Mouse (Mus musculus) brain, embryonic 14.5 days (tissue): ENCODE measurements around the gene Slc38a3. TPM values are rescaled to one million over a fixed set of nuclear protein-coding genes. Genes with fewer than 3 reads are reported as not detected.
A peak's percentile ranks its signal among the peaks of the same experiment; 100 is the strongest.

Experiments
- DNase-seq: peaks from one replicate; pipeline ENCODE4 v3.0.0-alpha.2; 2011; ENCODE audit warnings: low read depth
- CTCF ChIP-seq: fragments of 200-500 bp; IDR thresholded peaks from 2 replicates; pipeline ENCODE4 v1.5.1; 2012; ENCODE audit warnings: inconsistent platforms, mild to moderate bottlenecking, moderate library complexity, borderline replicate concordance; ENCODE audit not compliant: insufficient read depth, insufficient read length; ENCODE audit errors: extremely low read depth
- POLR2A ChIP-seq: fragments of 200-500 bp; IDR thresholded peaks from 2 replicates; pipeline ENCODE4 v1.6.1; 2012; ENCODE audit warnings: mild to moderate bottlenecking, inconsistent platforms, borderline replicate concordance; ENCODE audit not compliant: poor library complexity, insufficient read depth, insufficient read length, severe bottlenecking; ENCODE audit errors: extremely low read depth
- polyA plus RNA-seq: library from polyadenylated mRNA; depleted of rRNA; stranded (reverse); fragments of >200 nt; gene quantifications from 2 replicates; pipeline ENCODE4 v1.2.3, GENCODE M21; 2012

The Slc38a3 gene
- polyA plus RNA-seq, 1 experiment = 79.7 TPM

- TF ChIP-seq POLR2A (no peak), CTCF (no peak)
- DNase-seq = no peak
These were observed 5.5 kb upstream of the Slc38a3 start for GRCm38 (mm10) chr9:107674609-107675429.

DNA sequence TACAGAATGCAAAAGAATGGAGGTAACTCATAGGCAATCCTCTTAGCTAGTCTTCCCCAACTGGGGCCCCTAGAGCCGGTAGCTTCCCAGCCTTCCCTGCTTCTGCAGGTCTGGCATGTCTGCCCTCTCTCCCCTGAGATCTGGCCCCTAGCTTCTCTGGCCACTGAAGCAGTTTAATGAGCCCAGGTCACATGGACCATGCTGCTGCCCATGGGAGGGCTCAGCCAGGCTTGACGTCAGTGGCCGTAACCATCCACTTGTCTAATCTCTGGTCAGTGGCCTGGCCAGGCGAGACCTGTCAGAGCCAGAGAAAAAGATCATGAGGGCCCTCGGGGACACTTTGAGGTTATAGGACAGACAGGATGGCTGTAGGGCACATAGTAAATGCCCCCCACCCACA is 929 bp upstream of the Slc38a3 start:
- DNase-seq = no peak
- no peak for TF ChIP-seq CTCF
- no peak for TF ChIP-seq POLR2A

DNA sequence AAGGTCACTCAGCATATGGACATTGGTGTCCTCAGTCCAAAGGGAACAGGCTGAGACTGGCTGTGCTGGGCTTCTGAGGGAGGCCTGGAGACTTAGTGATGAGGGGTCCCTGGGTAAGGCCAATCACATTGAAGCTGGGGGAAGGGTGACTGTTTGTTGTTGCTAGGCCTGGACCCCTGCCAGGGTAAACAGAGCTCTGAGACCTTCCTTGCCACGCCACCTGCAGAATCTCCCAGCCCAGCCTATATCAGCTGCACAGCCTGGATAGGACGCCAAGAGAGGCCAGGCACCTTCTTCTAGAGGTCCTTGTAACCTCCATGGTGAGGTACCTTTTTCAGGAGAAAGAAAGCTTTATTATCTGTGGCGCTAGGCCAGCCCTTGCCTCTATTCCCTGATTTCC is 414 bp downstream of the Slc38a3 start:
- DNase-seq = no peak
- TF ChIP-seq CTCF = no peak
- no peak for TF ChIP-seq POLR2A

GRCm38 (mm10) chr9:107668011-107668410 is 1.3 kb downstream of the Slc38a3 start:
- TF ChIP-seq CTCF = no peak
- no peak for TF ChIP-seq POLR2A
- DNase-seq = no peak

GRCm38 (mm10) chr9:107667219-107667618 is 2.1 kb downstream of the Slc38a3 start:
- peak; percentile 81 for DNase-seq
- TF ChIP-seq CTCF = no peak
- TF ChIP-seq POLR2A = peak; percentile 25; the same call in 1 of the 2 replicates

- TF ChIP-seq CTCF = no peak
- no peak for TF ChIP-seq POLR2A
- DNase-seq = no peak
These were observed 2.6 kb downstream of the Slc38a3 start for GRCm38 (mm10) chr9:107666751-107667205.

DNA sequence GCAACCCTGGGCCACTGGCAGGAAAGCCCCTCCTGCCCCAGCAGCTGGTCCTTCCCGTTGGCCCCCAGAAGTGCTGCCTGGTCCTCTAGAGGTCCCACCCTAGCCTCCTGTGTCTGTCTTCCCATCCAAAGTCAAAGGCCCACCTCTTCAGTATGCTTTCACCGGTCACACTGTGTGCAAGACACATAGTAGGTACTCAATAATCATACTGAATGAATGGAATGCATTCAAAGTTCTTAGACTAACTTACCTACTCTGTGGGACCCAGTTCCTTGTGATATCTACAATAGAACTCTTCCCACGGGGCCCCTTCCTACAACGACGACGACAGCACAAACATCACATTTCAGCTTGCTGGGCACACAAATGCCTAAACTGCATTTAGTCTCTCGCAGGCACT is 4.0 kb downstream of the Slc38a3 start:
- DNase-seq = no peak
- TF ChIP-seq CTCF (no peak), POLR2A (no peak)

- TF ChIP-seq CTCF (no peak), POLR2A (no peak)
- DNase-seq = no peak
These were observed 5.8 kb downstream of the Slc38a3 start for GRCm38 (mm10) chr9:107663525-107663924.

DNA sequence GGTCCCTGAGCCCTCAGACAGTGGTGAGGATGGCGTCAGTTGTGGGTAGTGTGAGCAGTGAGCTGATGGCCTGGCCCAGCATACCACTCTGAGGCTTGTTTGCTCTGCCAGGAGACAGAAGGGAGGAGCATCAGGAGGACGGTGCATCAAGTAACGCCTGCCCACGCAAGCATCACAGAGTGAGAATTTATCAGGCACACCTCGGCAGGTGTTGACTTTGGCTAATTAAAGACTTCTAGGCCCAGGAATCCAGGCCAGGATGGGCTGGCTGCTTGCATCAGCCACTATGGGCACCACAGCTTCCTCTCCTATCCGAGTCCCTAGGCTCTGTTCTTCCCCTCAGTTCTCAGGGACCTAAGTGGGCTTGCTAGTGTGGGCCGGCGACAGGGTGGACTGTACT is 7.0 kb downstream of the Slc38a3 start:
- no peak for TF ChIP-seq CTCF
- no peak for TF ChIP-seq POLR2A
- no peak for DNase-seq

- DNase-seq = no peak
- TF ChIP-seq POLR2A (no peak), CTCF (no peak)
These were observed 8.6 kb downstream of the Slc38a3 start for GRCm38 (mm10) chr9:107660777-107661176.

DNA sequence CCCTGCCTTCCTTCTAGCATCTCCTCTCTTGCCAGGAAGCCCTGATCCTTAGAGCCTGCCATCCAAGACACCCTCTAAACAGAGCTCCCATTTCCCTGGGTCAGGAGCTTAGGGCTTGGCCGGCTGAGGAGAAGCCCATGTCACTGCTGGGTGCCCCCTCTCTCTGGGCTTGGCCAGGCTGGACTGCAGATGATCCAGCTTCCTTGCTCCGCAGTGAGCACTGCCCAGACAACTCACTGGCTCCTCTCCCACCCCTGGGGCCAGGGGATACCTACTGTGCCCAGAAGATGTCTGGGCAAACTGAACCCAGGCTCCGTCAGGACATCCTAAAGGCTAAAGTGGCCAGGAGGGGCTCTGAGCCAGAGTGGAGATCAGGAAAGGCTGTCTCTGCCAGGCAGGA is 9.4 kb downstream of the Slc38a3 start:
- TF ChIP-seq CTCF = no peak
- TF ChIP-seq POLR2A = no peak
- DNase-seq = no peak

- peak; percentile 87 for DNase-seq
These were observed 9.8 kb downstream of the Slc38a3 start for GRCm38 (mm10) chr9:107659551-107659950.

More at GRCm38 (mm10) chr9:107659551-107659950, 9.8 kb downstream of the Slc38a3 start:
- TF ChIP-seq POLR2A = no peak
- no peak for TF ChIP-seq CTCF
